Comparison of ENCODE assay signal across 7 mouse cellular contexts in the genomic region with DNA sequence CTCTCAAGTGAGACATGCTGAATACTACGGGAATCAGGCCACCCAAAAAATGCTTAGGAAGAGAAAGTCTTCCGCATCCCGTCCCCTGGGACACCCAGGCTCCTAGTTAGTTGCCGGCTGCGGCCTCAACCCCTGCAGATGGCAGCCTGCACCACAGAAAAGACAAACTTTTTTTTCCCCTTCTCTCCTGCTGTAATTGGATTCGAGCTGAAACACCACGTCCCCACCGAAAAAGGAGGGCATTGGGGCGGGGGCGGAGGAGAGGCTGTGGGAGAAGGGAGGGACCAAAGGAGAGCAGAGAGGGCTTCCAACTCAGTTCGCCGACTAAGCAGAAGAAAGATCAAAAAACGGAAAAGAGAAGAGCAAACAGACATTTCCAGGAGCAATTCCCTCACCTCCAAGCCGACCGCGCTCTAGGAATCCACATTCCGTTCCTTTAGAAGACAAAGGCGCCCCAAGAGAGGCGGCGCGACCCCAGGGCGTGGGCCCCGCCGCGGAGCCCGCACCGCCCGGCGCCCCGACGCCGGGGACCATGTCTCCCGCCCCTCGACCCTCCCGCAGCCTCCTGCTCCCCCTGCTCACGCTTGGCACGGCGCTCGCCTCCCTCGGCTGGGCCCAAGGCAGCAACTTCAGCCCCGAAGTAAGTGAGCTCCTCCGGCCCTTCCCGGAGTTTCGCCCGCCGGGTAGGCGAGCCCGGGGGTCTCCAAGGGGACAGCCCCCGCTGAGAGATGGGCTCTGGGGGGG. TPM values are rescaled to one million over a fixed set of nuclear protein-coding genes. Genes with fewer than 3 reads are reported as not detected.
DNase-seq lines count a peak whose midpoint lies in the region; ATAC-seq lines count a peak whose summit lies in the region.

Gene Mmp14 (plus strand): TSS at position 279 of the 744 bp plus-strand sequence.

- H3K27me3 ChIP-seq in hindbrain, embryonic 11.5 days (ENCODE audit: control insufficient read depth, insufficient read depth, low read length), result no peaks in the 10 kb centered on the region
- H3K27me3 ChIP-seq in stomach, embryonic 14.5 days (ENCODE audit: control insufficient read depth, insufficient read depth, low read length), result no peaks in the 10 kb centered on the region

- H3K4me2 ChIP-seq in hindbrain, embryonic 11.5 days (replicated peaks; ENCODE audit: low read depth, low read length), result peak within 1 kb of the TSS; percentile 74
- H3K4me2 ChIP-seq in stomach, embryonic 14.5 days (replicated peaks; ENCODE audit: low read depth, low read length), result peak within 1 kb of the TSS; percentile 85

- H3K27ac ChIP-seq in hindbrain, embryonic 11.5 days (ENCODE audit: low read depth, low read length), result peak within 1 kb of the TSS; percentile 86
- peak within 1 kb of the TSS; percentile 99 for H3K27ac ChIP-seq in stomach, embryonic 14.5 days (ENCODE audit: low read length)

- WGBS in hindbrain, embryonic 11.5 days, result 0% methylated on average over 37 of the region's 49 CpGs
- WGBS in stomach, embryonic 14.5 days, result under 1% methylated on average over 47 of the region's 49 CpGs

- no peaks in the 10 kb centered on the region; the same call in 1 of the 2 replicates for H3K36me3 ChIP-seq in hindbrain, embryonic 11.5 days (ENCODE audit: control insufficient read depth, insufficient read depth, low read length)
- H3K36me3 ChIP-seq in stomach, embryonic 14.5 days (ENCODE audit: control insufficient read depth, insufficient read depth, low read length), result peaks cover 18% of the 10 kb centered on the region

- H3K4me1 ChIP-seq in hindbrain, embryonic 11.5 days (replicated peaks; ENCODE audit: control insufficient read depth, insufficient read depth, low read length), result peaks cover 10% of the 10 kb centered on the region; the same call in 1 of the 2 replicates
- peaks cover 30% of the 10 kb centered on the region for H3K4me1 ChIP-seq in stomach, embryonic 14.5 days (ENCODE audit: control insufficient read depth, insufficient read depth, low read length)

- H3K4me3 ChIP-seq in hindbrain, embryonic 11.5 days (ENCODE audit: low read depth, low read length), result peak within 1 kb of the TSS; percentile 65
- H3K4me3 ChIP-seq in stomach, embryonic 14.5 days (ENCODE audit: low read depth, low read length), result peak within 1 kb of the TSS; percentile 91

- H3K9me3 ChIP-seq in hindbrain, embryonic 11.5 days (ENCODE audit: control insufficient read depth, low read length), result no peaks in the 10 kb centered on the region
- no peaks in the 10 kb centered on the region for H3K9me3 ChIP-seq in stomach, embryonic 14.5 days (ENCODE audit: control insufficient read depth, low read depth, low read length)

- peak within 1 kb of the TSS; percentile 93 for H3K9ac ChIP-seq in hindbrain, embryonic 11.5 days (ENCODE audit: low read depth, low read length)
- peak within 1 kb of the TSS; percentile 96 for H3K9ac ChIP-seq in stomach, embryonic 14.5 days (replicated peaks; ENCODE audit: low read depth, low read length)

- DNase-seq in MN1 (ENCODE audit: low spot score), result peak; percentile 58
- peak; percentile 74 for DNase-seq in adrenal gland, postnatal 25 days
- peak; percentile 69 for DNase-seq in forelimb bud, embryonic 11.5 days (ENCODE audit: low read depth, low spot score)
- DNase-seq in hindbrain, embryonic 11.5 days (ENCODE audit: low spot score), result peak; percentile 76
- DNase-seq in left cerebral cortex, postnatal 36 days (ENCODE audit: low spot score in 2 of 2), result peak; percentile 32 to 43
- peak; percentile 76 for DNase-seq in mesoderm, embryonic 11.5 days (ENCODE audit: low read depth, low spot score)

- ATAC-seq in hindbrain, embryonic 11.5 days (ENCODE audit: low FRiP score), result peak; percentile 39
- ATAC-seq in stomach, embryonic 14.5 days (ENCODE audit: insufficient number of reproducible peaks, insufficient read depth, low FRiP score, low read depth), result peak; percentile 21; the same call in 1 of the 2 replicates

- intact Hi-C loops in left cerebral cortex, postnatal 36 days (cut with DNase I), result loop anchor here (2.0 kb wide), 1 partner anchor 17 kb away; no protein-coding TSS in a partner anchor

RNA-seq across cellular contexts. Expression of gene Mmp14, which starts in this region (rescaled TPM):
- 56.4 and 68.5 TPM in 2 replicates for total RNA-seq in adrenal gland, postnatal 25 days (2021)
- polyA plus RNA-seq in hindbrain, embryonic 11.5 days (2014; fragmentation: Nextera tagmentation; extraction: Ambion mirVana), result 71.2 and 73.1 TPM in 2 replicates
- 10 to 100 TPM in 1 of 2 experiments, 1 to 10 TPM in 1; 7.2 to 10.8 TPM for total RNA-seq in left cerebral cortex, postnatal 36 days (2021)
- 154 and 156 TPM in 2 replicates for polyA plus RNA-seq in stomach, embryonic 14.5 days (2014; fragmentation: Nextera tagmentation; extraction: Ambion mirVana)

Comparison
In these comparisons a context has a peak if more than half of its experiments do, and no peak if none do; other contexts are left out.
1. Peak in every context shown above with its lines: DNase-seq, ATAC-seq, H3K4me3 ChIP-seq and H3K27ac ChIP-seq.